In genomic region chr8:95155361-95155760, GRCm38 (mm10) we compare ENCODE assay signal across 19 mouse cellular contexts.
"Had no signal": no experiment of that assay in that cellular context is flagged by ENCODE, and none has a peak within 500 bp of the region (broad histone marks: within the 10 kb centered on the region; RNA-seq: fewer than 3 reads in every experiment).

No protein-coding gene starts in this region.

- ATAC-seq: liver, embryonic 12.5 days; midbrain, embryonic 15.5 days had no signal

- H3K27ac ChIP-seq: layer of hippocampus, adult 2 months; limb, embryonic 10.5 days; limb, embryonic 13.5 days; liver, embryonic 12.5 days; liver, embryonic 15.5 days; lung, embryonic 15.5 days; midbrain, embryonic 12.5 days; midbrain, embryonic 15.5 days; neural tube, embryonic 12.5 days; neural tube, embryonic 15.5 days; stomach, postnatal 0 days had no signal

- H3K4me1 ChIP-seq: limb, embryonic 13.5 days; liver, embryonic 12.5 days; liver, embryonic 15.5 days; lung, embryonic 15.5 days; midbrain, embryonic 12.5 days; midbrain, embryonic 15.5 days; neural tube, embryonic 12.5 days; neural tube, embryonic 15.5 days had no signal

- H3K9ac ChIP-seq: limb, embryonic 13.5 days; liver, embryonic 12.5 days; liver, embryonic 15.5 days; lung, embryonic 15.5 days; midbrain, embryonic 12.5 days; midbrain, embryonic 15.5 days; neural tube, embryonic 12.5 days; neural tube, embryonic 15.5 days had no signal

- H3K9me3 ChIP-seq: limb, embryonic 10.5 days; limb, embryonic 13.5 days; liver, embryonic 12.5 days; liver, embryonic 15.5 days; lung, embryonic 15.5 days; midbrain, embryonic 12.5 days; midbrain, embryonic 15.5 days; neural tube, embryonic 12.5 days; neural tube, embryonic 15.5 days had no signal

- H3K4me3 ChIP-seq: layer of hippocampus, adult 2 months; limb, embryonic 10.5 days; limb, embryonic 13.5 days; liver, embryonic 12.5 days; liver, embryonic 15.5 days; lung, embryonic 15.5 days; midbrain, embryonic 12.5 days; midbrain, embryonic 15.5 days; neural tube, embryonic 12.5 days; neural tube, embryonic 15.5 days had no signal

- H3K4me2 ChIP-seq: limb, embryonic 13.5 days; liver, embryonic 12.5 days; liver, embryonic 15.5 days; lung, embryonic 15.5 days; midbrain, embryonic 12.5 days; midbrain, embryonic 15.5 days; neural tube, embryonic 12.5 days; neural tube, embryonic 15.5 days had no signal

- DNase-seq: kidney, adult 18-20 months; kidney, postnatal 25 days; layer of hippocampus, adult 9-11 months; liver; lung, adult 18-20 months; lung, postnatal 36 days; thymus, adult 2 months; thymus, postnatal 4 days had no signal

- H3K27me3 ChIP-seq: limb, embryonic 13.5 days; liver, embryonic 15.5 days; lung, embryonic 15.5 days; midbrain, embryonic 15.5 days; neural tube, embryonic 12.5 days; neural tube, embryonic 15.5 days had no signal

- H3K36me3 ChIP-seq: limb, embryonic 10.5 days; limb, embryonic 13.5 days; liver, embryonic 12.5 days; liver, embryonic 15.5 days; lung, embryonic 15.5 days; midbrain, embryonic 12.5 days; midbrain, embryonic 15.5 days; neural tube, embryonic 12.5 days; neural tube, embryonic 15.5 days had no signal
